Mouse (Mus musculus): ENCODE measurements around the gene Edf1.

- no peak for TF ChIP-seq HCFC1 (IDR thresholded peaks at IDR 0.05; ENCODE audit: borderline replicate concordance, insufficient read depth, low read length)
- no peak for TF ChIP-seq CHD2 (IDR thresholded peaks at IDR 0.05; ENCODE audit: low read depth, low read length)
Measured at GRCm38 (mm10) chr2:25541644-25542367, 15.8 kb upstream of the Edf1 start.
